Mouse (Mus musculus): ENCODE measurements at regions not wholly inside any gene's neighbourhood (a gene's known extent, or its start where the extent isn't known, plus 50 kb on each side); places are given as distances from the start of the nearest gene placed in this dataset.
"Not testable (repeated sequence)": the region's sequence is repeated elsewhere in the genome, so short reads cannot be mapped to it uniquely, and the experiment has no call there.

DNA sequence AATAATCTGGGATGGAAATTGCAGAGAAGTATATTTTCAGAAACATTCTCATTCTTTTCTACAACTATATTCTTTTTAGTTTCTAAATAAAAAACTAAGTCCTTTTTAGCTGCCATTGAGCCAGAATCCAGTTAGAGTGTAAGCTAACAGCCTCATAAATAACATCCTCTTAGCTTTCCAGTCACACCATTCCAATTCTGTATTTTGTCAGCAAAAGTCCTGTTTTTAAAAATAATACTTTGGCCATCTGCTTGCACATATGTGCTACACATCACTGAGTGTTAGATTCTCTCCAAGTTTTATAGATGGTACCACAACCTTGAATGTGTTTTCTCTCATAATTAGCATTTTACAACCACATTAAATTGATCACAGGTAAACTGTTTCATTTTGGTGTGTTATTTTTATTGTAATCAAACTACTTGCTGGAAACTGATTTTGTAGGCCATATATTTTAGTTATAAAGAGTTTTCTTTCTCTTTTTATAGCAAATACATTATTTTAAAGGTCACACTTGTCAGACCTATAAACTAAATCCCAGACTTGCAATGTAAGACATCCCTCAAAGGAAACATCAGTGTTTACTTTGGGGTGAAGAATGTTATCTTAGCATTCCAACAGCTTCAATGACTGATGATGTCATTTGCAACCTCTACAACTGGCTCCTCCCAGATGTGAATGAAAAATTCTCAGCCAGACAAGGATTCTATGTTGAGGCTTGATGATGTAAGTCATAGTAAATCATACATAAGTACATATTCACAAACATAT is 1878.9 kb upstream of the Flrt2 start:
- POLR2A ChIA-PET: no interaction called here
- ATAC-seq (no peak), DNase-seq (ENCODE audit: low read depth, low spot score) (no peak)
- no peaks in the 10 kb centered on the region for H3K27me3 ChIP-seq
- in situ Hi-C loops (cut with MboI; ENCODE audit: low pct_unique_long_range_greater_than_20kb): no loop called here
- CTCF ChIA-PET: no interaction called here
- no peak for TF ChIP-seq CTCF (IDR thresholded peaks at IDR 0.05)

DNA sequence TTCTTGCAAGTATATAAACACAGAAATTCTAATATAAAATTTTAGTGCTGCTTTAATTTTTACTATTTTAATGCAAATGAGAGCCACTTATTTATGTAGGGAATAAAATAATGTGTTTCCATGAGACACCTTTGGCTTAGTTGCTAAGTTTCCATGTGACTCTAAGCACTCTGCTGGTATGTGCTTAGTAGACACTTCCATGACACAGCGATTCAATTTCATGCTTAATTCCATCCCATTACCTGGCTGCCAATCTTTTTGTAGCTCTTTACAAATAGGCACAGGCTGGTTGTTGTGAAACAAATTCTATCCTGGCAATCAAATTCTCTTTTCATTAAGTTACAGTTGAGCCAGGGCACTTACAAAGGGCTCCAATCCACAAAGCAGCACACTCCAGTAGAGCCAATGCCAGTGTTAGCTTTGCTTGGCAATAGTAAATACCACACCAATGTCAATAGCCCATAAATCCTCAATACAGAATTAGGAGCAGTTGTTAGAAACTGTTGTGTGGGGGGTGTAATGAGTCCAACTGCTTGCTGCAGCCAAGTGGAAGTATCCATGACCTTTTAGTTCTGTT is 1841.0 kb upstream of the Flrt2 start:
- ChIA-PET CTCF (no interaction called here), POLR2A (no interaction called here)
- ATAC-seq (no peak), DNase-seq (ENCODE audit: low read depth, low spot score) (no peak)
- in situ Hi-C loops (cut with MboI; ENCODE audit: low pct_unique_long_range_greater_than_20kb): no loop called here
- no peaks in the 10 kb centered on the region for H3K27me3 ChIP-seq
- no peak for TF ChIP-seq CTCF (IDR thresholded peaks at IDR 0.05)

DNA sequence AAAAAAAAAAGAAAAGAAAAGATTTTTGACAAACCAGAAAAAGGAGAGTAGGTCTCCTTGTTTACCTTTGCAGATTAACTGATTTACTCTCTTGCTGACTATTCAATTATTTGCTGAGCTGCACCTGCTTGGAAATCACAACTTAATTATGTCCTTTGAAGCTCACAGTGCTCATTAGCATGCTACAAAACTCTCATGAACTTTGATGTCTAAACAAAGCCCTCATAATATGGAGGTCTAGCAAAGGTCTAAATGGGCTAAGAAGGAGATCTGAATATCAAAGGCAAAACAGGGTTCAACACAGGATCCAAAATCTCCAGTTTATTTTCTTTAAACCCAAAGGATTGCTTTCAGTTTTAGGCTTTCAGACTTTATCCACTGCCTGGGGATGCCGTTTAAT is 1840.4 kb upstream of the Flrt2 start:
- no peak for ATAC-seq
- CTCF ChIA-PET: no interaction called here
- H3K27me3 ChIP-seq: no peaks in the 10 kb centered on the region
- no peak for DNase-seq (ENCODE audit: low read depth, low spot score)
- no peak for TF ChIP-seq CTCF (IDR thresholded peaks at IDR 0.05)
- in situ Hi-C loops (cut with MboI; ENCODE audit: low pct_unique_long_range_greater_than_20kb): no loop called here
- POLR2A ChIA-PET: no interaction called here

DNA sequence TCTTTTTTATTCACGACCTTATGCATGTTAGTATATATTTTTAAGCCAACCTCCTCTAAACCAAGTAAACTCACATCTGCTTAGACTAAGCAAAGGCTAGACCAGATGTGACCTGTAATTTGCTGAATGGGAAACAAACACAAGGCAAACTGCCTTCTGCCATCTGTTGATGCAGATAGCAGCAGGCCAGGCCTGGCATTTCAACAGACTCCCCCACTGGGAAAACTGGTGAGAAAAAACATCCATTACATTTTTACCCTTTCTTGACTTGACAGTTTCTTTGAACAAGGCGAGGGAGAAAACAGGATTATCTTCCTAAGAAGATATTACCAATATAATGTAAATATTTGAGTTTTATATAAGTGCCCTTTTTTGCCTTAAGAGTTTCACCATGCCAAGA is 1806.1 kb upstream of the Flrt2 start:
- ChIA-PET CTCF (no interaction called here), POLR2A (no interaction called here)
- H3K27me3 ChIP-seq: no peaks in the 10 kb centered on the region
- TF ChIP-seq CTCF (IDR thresholded peaks at IDR 0.05): no peak
- in situ Hi-C loops (cut with MboI; ENCODE audit: low pct_unique_long_range_greater_than_20kb): no loop called here
- DNase-seq (ENCODE audit: low read depth, low spot score) (no peak), ATAC-seq (no peak)

DNA sequence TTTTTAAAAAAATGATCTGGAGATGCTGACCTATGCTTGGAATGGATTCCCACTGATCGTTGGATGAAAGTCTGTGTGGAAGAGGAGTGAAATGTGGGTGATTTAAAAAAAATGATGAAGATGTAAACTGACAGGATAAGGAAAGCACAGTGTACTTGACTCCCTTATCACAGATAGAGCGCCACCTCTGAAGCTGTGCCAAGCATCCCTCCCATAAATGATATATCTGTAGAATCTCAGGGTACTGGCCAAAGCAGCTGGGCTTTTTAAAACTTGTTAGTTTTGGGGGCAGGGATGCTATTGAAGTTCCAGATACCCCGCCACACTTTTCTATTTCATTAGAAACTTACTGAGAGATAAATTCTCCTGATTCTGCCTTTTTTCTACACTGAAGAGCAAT is 1801.9 kb upstream of the Flrt2 start:
- ATAC-seq (no peak), DNase-seq (ENCODE audit: low read depth, low spot score) (no peak)
- CTCF ChIA-PET: no interaction called here
- POLR2A ChIA-PET: no interaction called here
- no peak for TF ChIP-seq CTCF (IDR thresholded peaks at IDR 0.05)
- H3K27me3 ChIP-seq: no peaks in the 10 kb centered on the region
- in situ Hi-C loops (cut with MboI; ENCODE audit: low pct_unique_long_range_greater_than_20kb): no loop called here

DNA sequence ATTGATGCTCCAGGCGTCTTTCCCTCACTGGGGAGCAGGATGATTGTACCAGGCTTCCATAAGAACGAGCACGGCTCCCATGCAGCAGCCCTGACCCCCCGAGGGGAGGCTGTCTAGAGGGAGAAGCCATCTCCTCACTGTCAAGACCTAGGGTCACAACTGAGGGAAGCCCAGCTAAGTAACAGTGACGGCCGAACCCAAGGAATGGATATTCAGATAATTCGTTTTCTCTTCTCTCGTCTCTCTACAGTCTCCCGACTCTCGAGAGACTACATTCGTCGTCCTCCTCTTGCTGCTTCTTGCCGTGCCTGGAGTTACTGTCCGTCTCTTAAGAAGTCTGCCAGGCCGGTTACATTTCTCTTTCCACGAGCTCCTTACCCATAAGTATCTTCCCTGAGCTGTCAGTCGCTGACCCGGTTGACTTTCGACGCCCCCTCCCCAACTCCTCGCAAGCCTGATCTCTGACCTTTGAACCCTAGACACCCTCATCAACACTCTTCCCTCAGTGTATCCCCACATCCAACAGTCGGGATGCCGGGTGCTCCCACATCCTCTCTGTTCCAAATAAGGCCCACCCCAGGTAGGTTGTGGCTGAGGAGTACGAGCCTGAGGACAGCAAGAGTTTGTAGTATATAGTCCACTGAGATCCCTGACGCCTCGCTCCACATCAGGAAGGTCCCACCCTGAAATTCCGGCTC is 1763.3 kb upstream of the Flrt2 start:
- in situ Hi-C loops (cut with MboI; ENCODE audit: low pct_unique_long_range_greater_than_20kb); DNase-seq (ENCODE audit: low read depth, low spot score); H3K27me3 ChIP-seq; CTCF ChIA-PET; POLR2A ChIA-PET: not testable (repeated sequence)
- peak; percentile 47 for ATAC-seq

GRCm38 (mm10) chr12:93929239-93929563 is 1762.8 kb upstream of the Flrt2 start:
- DNase-seq (ENCODE audit: low read depth, low spot score); POLR2A ChIA-PET; H3K27me3 ChIP-seq; CTCF ChIA-PET; in situ Hi-C loops (cut with MboI; ENCODE audit: low pct_unique_long_range_greater_than_20kb): not testable (repeated sequence)
- ATAC-seq: peak; percentile 51

DNA sequence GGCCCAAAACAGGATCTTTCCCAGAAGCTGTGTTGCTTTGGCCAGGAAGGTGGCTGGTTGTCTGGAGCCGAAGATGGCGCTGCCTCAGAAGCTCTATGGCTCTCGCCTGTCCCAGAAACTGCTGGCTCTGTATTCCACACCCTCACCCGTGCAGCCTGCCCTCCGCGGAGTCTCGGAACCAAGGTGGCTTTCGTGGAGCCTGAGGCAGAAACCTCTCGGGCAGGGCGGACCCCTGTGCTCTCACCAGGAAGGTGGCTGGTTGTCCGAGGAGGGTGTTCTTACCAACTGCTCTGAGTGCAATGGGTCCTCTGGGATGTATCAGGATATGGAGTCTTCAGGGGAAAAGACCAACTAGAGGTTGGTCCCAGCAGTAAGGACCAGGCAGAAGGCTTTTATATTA is 1761.8 kb upstream of the Flrt2 start:
- CTCF ChIA-PET; H3K27me3 ChIP-seq; in situ Hi-C loops (cut with MboI; ENCODE audit: low pct_unique_long_range_greater_than_20kb); ATAC-seq; DNase-seq (ENCODE audit: low read depth, low spot score); POLR2A ChIA-PET: not testable (repeated sequence)

DNA sequence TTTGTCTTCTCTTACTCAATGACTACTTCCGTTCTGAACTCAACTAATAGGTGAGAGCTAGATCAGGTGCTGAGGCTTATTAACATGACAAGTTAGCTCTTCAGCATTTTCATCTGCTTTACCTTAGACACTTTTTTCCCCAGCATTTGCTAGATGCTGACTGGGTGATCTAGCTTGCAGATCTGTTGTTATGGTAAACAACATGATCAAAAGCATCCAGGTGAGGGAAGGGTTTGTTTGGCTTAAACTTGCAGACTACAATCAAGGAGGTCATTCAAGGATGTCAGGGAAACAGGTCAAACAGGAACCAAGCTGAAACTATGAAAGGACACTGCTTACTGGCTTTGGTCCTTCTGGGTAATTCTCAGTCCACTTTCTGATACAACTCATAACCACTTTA is 1731.2 kb upstream of the Flrt2 start:
- no peaks in the 10 kb centered on the region for H3K27me3 ChIP-seq
- ATAC-seq (no peak), DNase-seq (ENCODE audit: low read depth, low spot score) (no peak)
- POLR2A ChIA-PET: no interaction called here
- CTCF ChIA-PET: no interaction called here
- in situ Hi-C loops (cut with MboI; ENCODE audit: low pct_unique_long_range_greater_than_20kb): no loop called here
- no peak for TF ChIP-seq CTCF (IDR thresholded peaks at IDR 0.05)

- ChIA-PET POLR2A (no interaction called here), CTCF (no interaction called here)
- ATAC-seq: no peak
- in situ Hi-C loops (cut with MboI; ENCODE audit: low pct_unique_long_range_greater_than_20kb): no loop called here
- no peak for DNase-seq (ENCODE audit: low read depth, low spot score)
- no peak for TF ChIP-seq CTCF (IDR thresholded peaks at IDR 0.05)
- no peaks in the 10 kb centered on the region for H3K27me3 ChIP-seq
Observed at GRCm38 (mm10) chr12:93981307-93981706, 1710.7 kb upstream of the Flrt2 start.

GRCm38 (mm10) chr12:93991531-93991930 is 1700.5 kb upstream of the Flrt2 start:
- H3K27me3 ChIP-seq: peaks cover 5% of the 10 kb centered on the region
- ATAC-seq: no peak
- ChIA-PET CTCF (no interaction called here), POLR2A (no interaction called here)
- in situ Hi-C loops (cut with MboI; ENCODE audit: low pct_unique_long_range_greater_than_20kb): no loop called here
- TF ChIP-seq CTCF (IDR thresholded peaks at IDR 0.05): no peak
- DNase-seq (ENCODE audit: low read depth, low spot score): no peak

DNA sequence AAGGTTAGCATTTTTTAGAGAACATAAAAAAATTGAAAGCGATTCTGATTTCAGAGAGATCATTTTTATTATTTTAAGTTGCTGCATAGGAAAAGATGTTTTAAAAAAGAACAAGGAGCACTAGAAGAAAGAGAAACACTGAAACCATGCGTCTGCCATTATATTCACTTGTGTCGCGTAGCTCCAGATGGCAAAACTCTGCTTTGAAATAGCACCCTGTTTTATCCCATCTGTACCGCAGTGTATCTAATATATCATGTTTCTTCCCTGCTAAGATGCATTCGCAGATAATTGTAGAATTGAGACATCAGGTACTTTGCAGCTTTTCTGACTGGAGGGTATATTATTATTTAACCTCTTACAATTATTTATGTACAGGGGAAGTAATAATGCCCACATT is 1698.2 kb upstream of the Flrt2 start:
- ChIA-PET CTCF (no interaction called here), POLR2A (no interaction called here)
- TF ChIP-seq CTCF (IDR thresholded peaks at IDR 0.05): no peak
- DNase-seq (ENCODE audit: low read depth, low spot score) (no peak), ATAC-seq (no peak)
- peaks cover 5% of the 10 kb centered on the region for H3K27me3 ChIP-seq
- in situ Hi-C loops (cut with MboI; ENCODE audit: low pct_unique_long_range_greater_than_20kb): no loop called here
